Mouse (Mus musculus) myocyte (in vitro differentiated cells): ENCODE data around the gene Cdc42se2. TPM values are rescaled to one million over a fixed set of nuclear protein-coding genes. Genes with fewer than 3 reads are reported as not detected.

Source experiments
- H3K27me3 ChIP-seq: one replicate; pipeline ENCODE4 v1.6.1; 2011; ENCODE audit not compliant: control insufficient read depth, insufficient read depth, insufficient read length
- H3K36me3 ChIP-seq: one replicate; pipeline ENCODE4 v1.6.1; 2011; ENCODE audit not compliant: control insufficient read depth, insufficient read depth
- H3K4me2 ChIP-seq: one replicate; pipeline ENCODE4 v1.6.1; 2011; ENCODE audit warnings: low read depth, control low read depth
- H3K4me3 ChIP-seq: one replicate; pipeline ENCODE4 v1.5.1; 2011; ENCODE audit warnings: mild to moderate bottlenecking, control low read depth, moderate library complexity
- H3K79me2 ChIP-seq: one replicate; pipeline ENCODE4 v1.6.1; 2011; ENCODE audit not compliant: control insufficient read depth, insufficient read depth
- H3ac ChIP-seq: one replicate; pipeline ENCODE4 v1.6.1; 2011; ENCODE audit not compliant: control insufficient read depth, insufficient read length
- CEBPB ChIP-seq: IDR thresholded peaks from 2 replicates; pipeline ENCODE4 v1.6.1; 2011; ENCODE audit warnings: mild to moderate bottlenecking, moderate library complexity; ENCODE audit not compliant: poor library complexity, insufficient read depth, severe bottlenecking
- E2F4 ChIP-seq: IDR thresholded peaks from one replicate; pipeline ENCODE4 v1.6.1; 2011; ENCODE audit warnings: mild to moderate bottlenecking, control low read depth, moderate library complexity; ENCODE audit not compliant: insufficient read depth
- MAX ChIP-seq: IDR thresholded peaks from one replicate; pipeline ENCODE4 v1.6.1; 2011; ENCODE audit warnings: low read depth, mild to moderate bottlenecking, control low read depth
- MYOD1 ChIP-seq, 3 experiments: IDR thresholded peaks; one replicate each; pipeline ENCODE4 v1.6.1; 2011; ENCODE audit warnings: control low read depth in 2 of 3, low read depth in 2 of 3, mild to moderate bottlenecking in 2 of 3, moderate library complexity in 1 of 3; ENCODE audit not compliant: insufficient read length in 2 of 3, control insufficient read depth in 1 of 3
- MYOG ChIP-seq, 3 experiments: IDR thresholded peaks; one replicate each; pipeline ENCODE4 v1.6.1; 2011; ENCODE audit warnings: control low read depth in 2 of 3, low read depth in 2 of 3, mild to moderate bottlenecking in 2 of 3; ENCODE audit not compliant: insufficient read length in 2 of 3, control insufficient read depth in 1 of 3, insufficient read depth in 1 of 3
- POLR2A ChIP-seq: IDR thresholded peaks from one replicate; pipeline ENCODE4 v1.6.1; 2011; ENCODE audit warnings: low read depth, mild to moderate bottlenecking, control low read depth, moderate library complexity; ENCODE audit not compliant: insufficient read length
- POLR2AphosphoS2 ChIP-seq: IDR thresholded peaks from one replicate; pipeline ENCODE4 v1.6.1; 2011; ENCODE audit warnings: low read depth, control low read depth; ENCODE audit not compliant: insufficient read length
- REST ChIP-seq: IDR thresholded peaks from one replicate; pipeline ENCODE4 v1.6.1; 2011; ENCODE audit warnings: mild to moderate bottlenecking, control low read depth, moderate library complexity; ENCODE audit not compliant: insufficient read depth, insufficient read length
- SRF ChIP-seq: IDR thresholded peaks from one replicate; pipeline ENCODE4 v1.6.1; 2011; ENCODE audit warnings: low read depth; ENCODE audit not compliant: control insufficient read depth, insufficient read length
- TCF12 ChIP-seq: IDR thresholded peaks from one replicate; pipeline ENCODE4 v1.6.1; 2011; ENCODE audit warnings: mild to moderate bottlenecking, control low read depth; ENCODE audit not compliant: poor library complexity, insufficient read depth, severe bottlenecking
- TCF3 ChIP-seq: IDR thresholded peaks from one replicate; pipeline ENCODE4 v1.6.1; 2011; ENCODE audit warnings: low read depth, control low read depth; ENCODE audit not compliant: insufficient read length
- USF1 ChIP-seq: IDR thresholded peaks from one replicate; pipeline ENCODE4 v1.6.1; 2011; ENCODE audit warnings: low read depth, mild to moderate bottlenecking, control low read depth, moderate library complexity
- polyA plus RNA-seq: library from polyadenylated mRNA; unstranded; fragments of >200 nt; fragmentation: generic; extraction: Trizol; gene quantifications from one replicate; pipeline ENCODE4 v1.2.1, GENCODE M21; 2012; ENCODE audit warnings: missing spikeins

Cdc42se2 gene
- polyA plus RNA-seq, 1 experiment, result 51.0 TPM

DNA sequence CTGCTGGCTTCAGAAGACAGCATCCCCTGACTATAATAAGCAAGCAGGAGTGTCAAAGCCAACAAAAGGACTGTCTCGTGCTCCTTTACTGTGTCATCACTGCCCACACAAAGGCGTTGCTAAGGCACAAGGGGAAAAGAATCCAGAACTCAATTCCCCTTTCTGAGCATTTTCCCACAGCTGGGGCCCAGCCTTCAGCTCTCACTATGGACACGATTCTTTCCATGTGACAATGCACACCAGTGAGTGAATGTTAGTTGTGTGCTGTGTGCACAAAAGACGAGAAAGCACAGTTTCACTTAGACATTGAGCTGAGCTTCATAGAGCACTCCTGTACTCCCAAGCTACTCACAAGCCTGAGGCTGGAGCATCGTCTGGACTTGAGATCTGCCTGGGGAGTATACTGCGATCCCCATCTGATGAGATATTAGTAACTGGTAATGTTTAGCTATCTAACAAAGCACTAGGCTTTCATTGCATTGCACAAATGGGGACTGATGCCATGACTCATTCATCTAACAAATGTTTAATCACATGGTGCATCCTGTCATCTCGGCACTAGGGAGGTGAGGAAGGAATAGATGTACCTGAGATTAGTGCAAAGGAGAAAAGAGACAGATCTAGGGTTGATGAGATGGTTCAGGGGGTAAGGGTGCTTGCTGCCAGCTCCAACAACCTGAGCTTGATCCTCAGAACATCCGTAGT lies 25.5 kb upstream of the Cdc42se2 start:
- Histone ChIP-seq H3ac (no peak overlapping the region), H3K4me2 (peak overlapping the region; percentile 4), H3K27me3 (no peaks in the 10 kb centered on the region), H3K4me3 (no peak overlapping the region), H3K79me2 (no peaks in the 10 kb centered on the region), H3K36me3 (no peaks in the 10 kb centered on the region)
- peak; percentile 28 for TF ChIP-seq USF1
- TF ChIP-seq POLR2AphosphoS2, result no peak

DNA sequence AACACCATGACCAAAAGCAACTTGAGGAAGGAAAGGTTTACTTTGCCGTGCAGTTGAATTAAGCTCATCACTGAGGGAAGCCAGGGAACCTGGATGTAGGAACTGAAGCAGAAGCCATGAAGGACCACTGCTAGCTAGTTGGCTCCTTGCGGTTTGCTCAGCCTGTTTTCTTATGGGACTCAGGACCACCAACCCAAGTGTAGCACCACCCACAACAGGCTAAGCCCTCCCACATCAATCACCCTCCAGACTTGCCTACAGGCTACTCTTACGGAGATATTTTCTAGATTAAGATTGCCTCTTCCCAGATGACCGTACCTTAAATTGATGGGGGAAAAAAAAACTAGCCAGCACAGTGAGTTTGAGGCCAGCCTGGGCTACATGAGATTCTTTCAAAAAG lies 24.8 kb upstream of the Cdc42se2 start:
- Histone ChIP-seq H3K27me3 (no peaks in the 10 kb centered on the region), H3ac (no peak overlapping the region), H3K36me3 (no peaks in the 10 kb centered on the region), H3K4me2 (no peak overlapping the region), H3K79me2 (no peaks in the 10 kb centered on the region), H3K4me3 (no peak overlapping the region)
- TF ChIP-seq SRF, result no peak
- TF ChIP-seq USF1, result no peak
- TF ChIP-seq TCF3, result no peak
- TF ChIP-seq CEBPB, result no peak
- no peak for TF ChIP-seq TCF12
- TF ChIP-seq MAX, result no peak
- TF ChIP-seq MYOD1 (IDR thresholded peaks at IDR 0.05; ENCODE audit: control insufficient read depth in 1 of 3, insufficient read length in 2 of 3, low read depth in 2 of 3), result no peak
- no peak for TF ChIP-seq E2F4
- TF ChIP-seq REST, result no peak
- no peak for TF ChIP-seq POLR2A
- no peak for TF ChIP-seq MYOG (IDR thresholded peaks at IDR 0.05; ENCODE audit: control insufficient read depth in 1 of 3, insufficient read depth in 1 of 3, insufficient read length in 2 of 3, low read depth in 2 of 3)
- no peak for TF ChIP-seq POLR2AphosphoS2

GRCm38 (mm10) chr11:54811054-54811453 lies 23.6 kb upstream of the Cdc42se2 start:
- Histone ChIP-seq H3K36me3 (no peaks in the 10 kb centered on the region), H3K4me2 (no peak overlapping the region), H3ac (no peak overlapping the region), H3K4me3 (no peak overlapping the region), H3K79me2 (no peaks in the 10 kb centered on the region), H3K27me3 (no peaks in the 10 kb centered on the region)
- TF ChIP-seq REST (no peak), E2F4 (no peak), TCF3 (no peak), TCF12 (no peak), MYOG (IDR thresholded peaks at IDR 0.05; ENCODE audit: control insufficient read depth in 1 of 3, insufficient read depth in 1 of 3, insufficient read length in 2 of 3, low read depth in 2 of 3) (no peak), POLR2A (no peak), MYOD1 (IDR thresholded peaks at IDR 0.05; ENCODE audit: control insufficient read depth in 1 of 3, insufficient read length in 2 of 3, low read depth in 2 of 3) (no peak), POLR2AphosphoS2 (no peak), USF1 (no peak), SRF (no peak), MAX (no peak), CEBPB (no peak)

DNA sequence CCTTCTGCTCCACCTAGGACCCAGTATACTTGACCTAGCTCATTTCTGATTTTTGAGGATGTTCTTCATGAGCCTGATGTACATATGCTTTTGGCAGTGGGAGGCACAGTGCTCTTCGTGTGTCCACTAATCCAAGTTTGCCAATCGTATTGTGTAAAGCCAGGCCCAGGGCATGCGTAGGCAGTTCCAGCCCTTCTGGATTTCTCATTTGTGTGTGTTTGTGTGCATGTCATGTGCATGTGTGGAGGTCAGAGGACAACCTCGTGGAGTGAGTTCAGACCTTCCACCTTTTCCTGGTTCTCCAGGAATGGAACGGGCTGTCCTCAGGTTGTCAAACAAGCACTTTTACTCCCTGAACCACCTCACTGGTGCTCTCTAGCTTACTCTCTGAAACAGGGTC lies 22.1 kb upstream of the Cdc42se2 start:
- TF ChIP-seq SRF (no peak), TCF12 (no peak), CEBPB (no peak), TCF3 (no peak), MAX (no peak), USF1 (no peak), POLR2AphosphoS2 (no peak), MYOD1 (IDR thresholded peaks at IDR 0.05; ENCODE audit: control insufficient read depth in 1 of 3, insufficient read length in 2 of 3, low read depth in 2 of 3) (no peak)
- Histone ChIP-seq H3K27me3 (no peaks in the 10 kb centered on the region), H3K4me3 (no peak overlapping the region), H3K4me2 (no peak overlapping the region), H3K36me3 (no peaks in the 10 kb centered on the region), H3ac (no peak overlapping the region), H3K79me2 (no peaks in the 10 kb centered on the region)

- TF ChIP-seq REST (no peak), TCF3 (no peak), USF1 (no peak), MYOG (IDR thresholded peaks at IDR 0.05; ENCODE audit: control insufficient read depth in 1 of 3, insufficient read depth in 1 of 3, insufficient read length in 2 of 3, low read depth in 2 of 3) (no peak), POLR2A (no peak), CEBPB (no peak), E2F4 (no peak), SRF (no peak), TCF12 (no peak), POLR2AphosphoS2 (no peak), MYOD1 (IDR thresholded peaks at IDR 0.05; ENCODE audit: control insufficient read depth in 1 of 3, insufficient read length in 2 of 3, low read depth in 2 of 3) (no peak), MAX (no peak)
- no peak overlapping the region for H3ac ChIP-seq
- no peak overlapping the region for H3K4me2 ChIP-seq
- H3K27me3 ChIP-seq, result no peaks in the 10 kb centered on the region
- H3K36me3 ChIP-seq, result no peaks in the 10 kb centered on the region
- no peaks in the 10 kb centered on the region for H3K79me2 ChIP-seq
- H3K4me3 ChIP-seq, result no peak overlapping the region
Measured at GRCm38 (mm10) chr11:54808177-54808576, 20.7 kb upstream of the Cdc42se2 start.
